Mouse (Mus musculus) layer of hippocampus, postnatal 14 days (tissue): Measurements from ENCODE around the gene Mcrs1. TPM values are rescaled to one million over a fixed set of nuclear protein-coding genes. Genes with fewer than 3 reads are reported as not detected.
"Not testable (repeated sequence)": the region's sequence is repeated elsewhere in the genome, so short reads cannot be mapped to it uniquely, and the experiment has no call there.

Experiments used
- DNase-seq, 2 experiments: peaks; one replicate each; pipeline ENCODE4 v3.0.0; 2021 to 2022; ENCODE audit warnings: low spot score in 2 of 2, mixed read lengths in 1 of 2
- total RNA-seq, 2 experiments: library from RNA; stranded (reverse); gene quantifications; 2 replicates each; pipeline ENCODE4 v1.2.3; 2021

Gene Mcrs1
- total RNA-seq, 2 experiments from 2014 or later = 80.1 to 84.3 TPM

- DNase-seq = no peak
Measured at GRCm38 (mm10) chr15:99252381-99253174, 817 bp upstream of the Mcrs1 start.

GRCm38 (mm10) chr15:99251111-99251510, 650 bp downstream of the Mcrs1 start:
- not testable (repeated sequence) for DNase-seq

DNA sequence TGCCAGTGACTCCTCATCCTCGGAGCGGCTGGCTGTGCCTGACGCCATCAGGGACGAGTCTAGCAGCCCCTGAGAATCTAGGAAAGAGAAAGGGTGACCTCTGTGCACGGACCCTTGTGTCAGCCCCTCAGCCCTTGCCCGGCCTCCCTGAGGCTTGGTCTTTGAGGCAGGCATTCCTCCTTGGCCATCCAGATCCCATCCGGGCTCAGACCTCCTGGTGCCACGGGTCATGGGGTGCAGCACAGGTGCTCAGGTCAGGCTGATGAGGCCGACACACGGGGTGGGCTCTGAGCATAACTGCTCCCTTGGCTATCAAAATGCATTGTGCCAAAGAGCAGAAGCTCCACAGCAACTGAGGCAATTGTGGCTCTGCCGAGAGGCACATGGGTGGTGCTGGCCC, 1.8 kb downstream of the Mcrs1 start:
- no peak for DNase-seq

GRCm38 (mm10) chr15:99248972-99249371, 2.8 kb downstream of the Mcrs1 start:
- peak; percentile 54 to 67 for DNase-seq

DNA sequence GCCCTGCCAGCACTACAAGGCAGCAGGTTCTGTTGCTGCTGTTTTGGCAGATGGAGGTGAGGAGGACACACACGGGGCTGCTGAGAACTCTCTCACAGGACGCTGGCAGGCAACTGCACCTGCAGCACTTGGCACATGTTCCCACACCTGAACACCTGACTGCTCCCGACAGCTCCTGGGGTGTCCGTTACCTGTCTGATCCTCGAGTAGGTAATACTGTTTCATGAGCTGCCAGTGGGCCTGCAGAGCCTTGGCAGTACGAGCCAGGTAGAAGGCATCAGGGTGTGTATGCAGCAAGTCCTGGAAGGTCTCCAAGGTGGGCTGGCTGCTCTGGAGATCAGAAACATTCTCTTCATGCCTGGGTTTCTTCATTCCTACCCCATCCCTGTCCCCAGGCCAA, 5.0 kb downstream of the Mcrs1 start:
- DNase-seq = not testable (repeated sequence)

- DNase-seq = no peak
Measured at GRCm38 (mm10) chr15:99242045-99242444, 9.7 kb downstream of the Mcrs1 start.

- DNase-seq = no peak
Measured at GRCm38 (mm10) chr15:99241249-99241648, 10.5 kb downstream of the Mcrs1 start.

GRCm38 (mm10) chr15:99240129-99240528, 11.6 kb downstream of the Mcrs1 start:
- no peak for DNase-seq

GRCm38 (mm10) chr15:99238006-99238405, 13.8 kb downstream of the Mcrs1 start:
- no peak for DNase-seq

DNA sequence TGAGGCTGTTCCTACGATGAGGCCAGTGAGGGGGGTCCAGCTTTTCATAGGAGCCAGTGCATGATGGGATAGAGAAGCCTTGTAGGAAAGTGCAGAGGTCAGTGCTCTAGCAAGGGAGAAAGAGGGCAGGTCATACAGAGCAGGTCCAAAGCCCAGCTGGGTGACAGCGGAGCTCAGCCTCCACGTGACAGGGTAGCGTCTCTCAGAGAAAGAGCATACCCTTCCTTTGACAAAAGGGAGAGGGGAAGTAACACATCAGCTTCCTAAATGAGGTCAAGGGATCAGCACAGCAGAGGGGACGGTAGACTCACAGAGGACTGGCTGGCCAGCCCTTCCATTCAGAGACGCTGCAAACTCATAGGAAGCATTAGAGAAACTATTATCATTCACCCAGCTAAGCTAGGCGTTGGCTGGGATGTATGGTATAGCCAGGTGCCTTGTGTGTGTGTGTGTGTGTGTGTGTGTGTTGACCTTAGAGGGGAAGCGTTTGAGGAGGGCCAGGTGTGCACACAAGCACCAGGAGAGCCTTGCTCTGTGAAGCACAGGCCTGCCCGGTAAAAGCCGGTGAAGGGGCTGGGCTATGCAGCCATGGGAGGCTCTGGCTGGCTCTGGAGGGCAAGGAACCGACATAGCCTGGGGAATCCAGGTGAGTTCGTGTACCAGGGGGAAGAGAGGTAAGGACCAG, 17.3 kb downstream of the Mcrs1 start:
- no peak for DNase-seq

- no peak for DNase-seq
Measured at GRCm38 (mm10) chr15:99233719-99234118, 18.0 kb downstream of the Mcrs1 start.

DNA sequence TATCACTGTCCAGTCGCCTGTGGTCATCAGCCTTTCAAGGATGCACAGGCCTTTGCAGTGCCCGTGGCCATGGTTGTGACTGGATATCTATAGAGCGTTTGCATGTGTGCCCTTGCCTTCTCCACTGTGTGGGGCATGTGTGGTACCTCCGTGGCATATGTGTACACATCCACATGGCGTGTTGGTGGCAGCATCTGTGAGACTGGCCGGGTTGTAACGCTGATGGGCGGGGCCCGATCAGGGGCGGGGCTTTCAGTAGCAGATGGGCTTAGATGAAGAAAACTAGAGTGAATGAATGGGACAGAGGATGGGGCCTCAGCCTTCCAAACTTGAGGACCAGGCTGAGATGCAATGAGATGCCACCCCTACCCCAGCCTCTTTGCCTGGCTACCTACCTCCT, 19.8 kb downstream of the Mcrs1 start:
- peak in 1 of 2 experiments; percentile 36 for DNase-seq

DNA sequence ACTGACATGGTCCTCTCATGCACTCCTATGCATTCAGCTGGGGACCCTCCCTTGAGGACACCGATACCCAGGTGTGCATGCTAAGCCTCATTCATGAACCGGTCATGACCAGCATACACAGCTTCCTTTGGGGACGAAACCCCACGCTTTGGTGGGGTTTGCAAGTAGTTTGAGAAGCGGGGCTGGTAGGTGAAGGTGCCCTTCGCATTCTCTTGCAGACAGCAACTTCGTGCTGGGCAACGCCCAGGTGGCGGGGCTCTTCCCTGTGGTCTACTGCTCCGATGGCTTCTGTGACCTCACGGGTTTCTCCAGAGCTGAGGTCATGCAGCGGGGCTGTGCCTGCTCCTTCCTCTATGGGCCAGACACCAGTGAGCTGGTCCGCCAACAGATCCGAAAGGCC, 25.7 kb downstream of the Mcrs1 start:
- DNase-seq = no peak

DNA sequence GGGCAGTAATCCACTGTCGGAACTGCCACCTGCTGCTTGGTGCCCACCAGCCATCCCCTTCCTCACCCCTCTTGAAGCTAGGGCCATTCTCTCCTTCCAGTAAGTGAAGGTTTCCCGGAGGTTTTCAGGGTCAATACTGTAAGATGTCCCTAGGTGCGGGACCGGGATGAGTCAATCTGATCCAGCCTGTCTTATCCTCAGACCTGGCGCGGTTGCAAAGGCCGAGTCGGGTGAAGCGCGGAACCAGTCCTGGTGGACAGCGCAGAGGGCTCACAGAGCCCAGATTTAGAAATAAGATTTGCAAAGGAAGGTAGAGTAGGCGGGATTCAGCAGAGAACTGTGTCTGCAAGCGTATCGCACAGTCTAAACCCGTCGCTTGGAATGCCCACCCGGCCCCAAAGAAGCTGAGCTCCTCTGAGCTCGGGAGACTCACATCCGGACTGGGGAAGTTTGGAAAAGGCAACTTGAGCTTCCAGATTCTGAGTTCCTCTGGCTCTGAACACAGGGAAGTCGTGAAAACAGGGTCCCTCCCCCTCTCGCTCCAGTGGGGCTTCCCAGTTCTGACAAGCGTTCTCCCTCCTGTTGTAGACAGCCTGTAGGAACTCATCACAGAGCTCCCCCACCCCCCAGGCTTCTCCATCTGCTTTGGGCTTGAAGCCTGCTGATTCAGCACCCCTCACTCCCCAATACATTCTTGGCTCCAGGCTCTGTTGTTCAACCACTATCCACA, 26.5 kb downstream of the Mcrs1 start:
- peak; percentile 73 to 82 for DNase-seq

DNA sequence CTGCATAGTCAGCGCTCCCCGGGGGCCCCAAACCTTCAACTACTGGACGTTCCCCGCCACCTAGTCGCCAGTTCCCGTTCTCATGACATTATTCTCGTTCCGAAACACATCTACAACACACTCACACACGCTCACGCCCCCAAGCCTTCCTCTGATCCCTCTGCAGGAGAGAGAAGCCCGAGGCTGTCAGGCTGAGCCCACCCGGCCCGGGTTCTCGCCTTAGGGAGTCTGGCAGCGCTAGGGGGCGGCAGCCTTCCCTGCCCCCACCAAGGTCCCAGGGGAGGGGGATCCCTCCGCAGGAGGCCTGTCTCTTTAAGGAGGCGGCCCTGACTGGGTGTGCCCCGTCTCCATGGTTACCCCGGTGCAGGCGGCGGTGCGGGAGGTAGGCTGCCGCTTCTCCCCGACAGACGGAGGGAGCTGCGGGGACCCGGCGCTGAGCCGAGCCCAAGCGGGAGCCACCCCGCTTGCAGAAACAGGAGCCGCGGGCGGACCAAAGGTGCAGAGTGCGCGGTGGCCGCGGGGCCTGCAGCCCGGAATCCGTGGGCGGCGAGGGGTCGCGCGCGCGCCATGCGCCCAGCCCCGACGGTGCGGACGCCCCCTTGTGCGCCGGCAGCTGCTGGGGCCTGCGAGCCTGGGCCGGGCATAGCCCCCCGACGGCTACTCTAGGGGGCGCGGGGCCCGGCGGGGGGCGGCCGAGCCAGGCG, 27.4 kb downstream of the Mcrs1 start, which contains the start of gene Kcnh3:
Kcnh3 (plus strand) TSS at position 654 of the 704 bp plus-strand sequence.
- peak; percentile 70 to 72 for DNase-seq

GRCm38 (mm10) chr15:99223585-99224207, 28.1 kb downstream of the Mcrs1 start:
- peak; percentile 41 to 47 for DNase-seq

DNA sequence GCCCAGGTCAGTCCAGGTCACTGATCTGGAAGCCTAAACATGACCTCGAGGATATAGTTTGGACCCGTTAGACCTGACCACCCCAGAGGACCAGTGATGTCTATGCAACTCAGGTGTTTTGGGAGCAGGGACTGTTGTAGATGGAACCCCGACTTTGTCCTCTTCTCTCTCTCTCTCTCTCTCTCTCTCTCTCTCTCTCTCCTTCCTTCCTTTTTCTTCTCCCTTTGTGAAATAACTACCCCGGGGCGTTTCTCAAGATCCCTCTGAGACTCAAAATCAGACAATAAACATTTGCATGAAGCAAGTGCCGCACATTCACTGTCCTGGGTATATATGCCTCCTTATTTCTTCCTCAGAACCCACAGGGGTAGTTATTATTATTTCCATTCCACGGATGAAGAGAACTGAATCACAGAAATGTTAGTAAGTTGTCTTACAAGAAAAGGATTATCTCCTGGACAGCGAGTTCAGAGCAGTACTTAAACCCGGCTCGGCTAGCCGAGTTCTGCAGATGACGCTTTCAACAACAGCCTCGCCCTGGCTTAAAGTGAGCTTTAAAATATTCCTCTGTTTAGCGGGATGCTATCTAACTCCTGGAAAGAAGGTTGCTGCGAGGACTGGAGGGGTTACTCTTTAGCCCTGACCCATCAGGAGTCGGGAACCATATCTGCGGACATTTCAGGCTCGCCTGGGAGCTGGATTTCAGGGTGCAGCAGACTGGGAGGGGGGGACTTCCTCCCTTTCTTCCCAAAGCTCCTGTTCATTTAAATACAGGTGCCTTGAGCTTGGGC, 28.8 kb downstream of the Mcrs1 start:
- DNase-seq = no peak

DNA sequence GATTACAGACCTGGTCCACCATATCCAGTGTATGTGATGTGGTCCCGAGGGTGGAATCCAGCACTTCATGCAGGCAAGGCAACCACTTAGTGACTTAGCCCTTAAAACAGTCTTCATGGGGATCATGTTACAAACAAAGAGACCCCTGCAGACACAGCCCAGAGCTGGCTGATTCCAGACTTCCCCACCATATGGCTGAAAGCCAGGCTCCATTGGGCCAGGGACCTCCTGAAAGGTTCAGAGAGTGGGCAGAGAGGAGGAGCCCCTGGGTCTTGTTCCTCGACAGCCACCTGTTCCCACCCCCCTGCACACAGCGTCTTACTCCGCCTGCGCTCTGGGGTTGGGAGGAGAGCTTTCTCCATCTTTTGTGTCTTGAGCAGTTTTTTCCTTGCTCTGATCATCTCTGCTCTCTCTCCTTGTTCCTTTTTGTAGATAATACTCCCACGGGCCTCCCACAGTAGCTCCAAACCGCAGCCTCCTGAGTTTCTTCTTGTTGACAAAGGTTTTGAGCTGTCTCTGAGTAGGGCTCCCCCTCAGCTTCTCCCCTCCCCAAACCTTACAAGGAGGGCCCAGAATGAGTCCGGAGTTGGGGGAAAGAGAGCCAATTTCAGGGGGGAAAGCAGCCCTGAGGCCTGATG, 30.3 kb downstream of the Mcrs1 start:
- DNase-seq = no peak

DNA sequence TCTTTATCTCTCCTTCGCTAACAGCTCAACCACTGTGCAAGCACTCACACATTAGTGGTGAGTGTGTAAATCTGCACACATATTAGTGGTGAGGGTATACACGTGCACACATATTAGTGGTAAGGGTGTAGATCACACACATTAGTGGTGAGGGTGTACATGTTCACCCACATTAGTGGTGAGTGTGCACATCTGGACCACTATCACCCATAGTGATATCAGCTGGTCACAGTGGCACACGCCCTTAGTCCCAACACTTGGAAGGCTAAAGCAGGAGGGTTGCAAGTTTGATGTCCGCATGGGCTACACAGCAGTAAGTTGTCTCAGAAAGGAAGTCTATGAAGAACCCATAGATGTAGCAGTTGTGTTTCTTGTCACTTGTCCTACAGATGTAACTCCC, 34.1 kb downstream of the Mcrs1 start:
- no peak for DNase-seq
